Mouse (Mus musculus) hindbrain, embryonic 14.5 days (tissue): ENCODE results near the gene Oprm1. TPM values are rescaled to one million over a fixed set of nuclear protein-coding genes. Genes with fewer than 3 reads are reported as not detected.

ENCODE experiments used
- ATAC-seq: fragments of 200-750 bp; cut with Nextera tagmentation; 2 replicates; pipeline ENCODE4 v1.8.0; 2017; ENCODE audit warnings: moderate number of reproducible peaks, mild to moderate bottlenecking, moderate TSS enrichment, moderate library complexity; ENCODE audit not compliant: low FRiP score
- DNase-seq: peaks from one replicate; pipeline ENCODE4 v3.0.0-alpha.2; 2015; ENCODE audit warnings: low spot score
- H3K27ac ChIP-seq: fragments of 300-500 bp; sonication (generic); 2 replicates; pipeline ENCODE4 v1.5.1; 2014; ENCODE audit warnings: mild to moderate bottlenecking, moderate library complexity
- H3K27me3 ChIP-seq: fragments of 300-500 bp; sonication (generic); 2 replicates; pipeline ENCODE4 v1.6.1; 2014; ENCODE audit warnings: mild to moderate bottlenecking, low read length, mixed read lengths; ENCODE audit not compliant: control insufficient read depth, insufficient read depth
- H3K36me3 ChIP-seq: fragments of 300-500 bp; sonication (generic); replicated peaks from 2 replicates; pipeline ENCODE4 v1.6.1; 2014; ENCODE audit not compliant: control insufficient read depth, insufficient read depth
- H3K4me1 ChIP-seq: fragments of 300-500 bp; sonication (generic); replicated peaks from 2 replicates; pipeline ENCODE4 v1.6.1; 2014; ENCODE audit warnings: antibody characterized with exemption, low read length, mixed read lengths; ENCODE audit not compliant: control insufficient read depth, insufficient read depth
- H3K4me2 ChIP-seq: fragments of 300-500 bp; sonication (generic); replicated peaks from 2 replicates; pipeline ENCODE4 v1.6.1; 2014; ENCODE audit warnings: mild to moderate bottlenecking, moderate library complexity
- H3K4me3 ChIP-seq: fragments of 300-500 bp; sonication (generic); replicated peaks from 2 replicates; pipeline ENCODE4 v1.5.1; 2014; ENCODE audit warnings: mild to moderate bottlenecking, low read length
- H3K9ac ChIP-seq: fragments of 300-500 bp; sonication (generic); 2 replicates; pipeline ENCODE4 v1.6.1; 2014
- H3K9me3 ChIP-seq: fragments of 300-500 bp; sonication (generic); 2 replicates; pipeline ENCODE4 v1.6.1; 2016; ENCODE audit warnings: low read length; ENCODE audit not compliant: control insufficient read depth
- WGBS: fragments of 180-500 bp; shearing (Covaris S2); extraction: QIAGEN DNeasy Blood & Tissue Kit; methylation state at CpG from one replicate; pipeline ENCODE4 v1.1.7; 2014; 5-methylcytosine and 5-hydroxymethylcytosine counted together
- polyA plus RNA-seq: library from polyadenylated mRNA; unstranded; fragments of >200 nt; fragmentation: Nextera tagmentation; extraction: Ambion mirVana; gene quantifications from 2 replicates; pipeline ENCODE4 v1.2.1, GENCODE M21; 2014

The Oprm1 gene
- polyA plus RNA-seq, 1 experiment from 2014 or later: 3.6 TPM

- Histone ChIP-seq H3K27ac (no peak overlapping the region), H3K4me2 (no peak overlapping the region), H3K9me3 (no peaks in the 10 kb centered on the region), H3K9ac (no peak overlapping the region), H3K4me1 (no peaks in the 10 kb centered on the region), H3K27me3 (no peaks in the 10 kb centered on the region), H3K4me3 (no peak overlapping the region), H3K36me3 (no peaks in the 10 kb centered on the region)
- DNase-seq (no peak), ATAC-seq (no peak)
- WGBS: 91% methylated on average over 7 of the region's 7 CpGs
Observed at GRCm38 (mm10) chr10:7062993-7063392, 304.7 kb downstream of the Oprm1 start.

- no peaks in the 10 kb centered on the region for H3K4me1 ChIP-seq
- ATAC-seq: no peak
- no peak overlapping the region for H3K4me2 ChIP-seq
- no peak overlapping the region for H3K4me3 ChIP-seq
- H3K9me3 ChIP-seq: no peaks in the 10 kb centered on the region
- DNase-seq: no peak
- no peaks in the 10 kb centered on the region for H3K27me3 ChIP-seq
- no peak overlapping the region for H3K27ac ChIP-seq
- no peaks in the 10 kb centered on the region for H3K36me3 ChIP-seq
- H3K9ac ChIP-seq: no peak overlapping the region
- 90% methylated on average over 9 of the region's 9 CpGs for WGBS
Observed at GRCm38 (mm10) chr10:7063752-7064457, 305.6 kb downstream of the Oprm1 start.

GRCm38 (mm10) chr10:7068608-7069007 is 310.3 kb downstream of the Oprm1 start:
- Histone ChIP-seq H3K36me3 (no peaks in the 10 kb centered on the region), H3K27ac (no peak overlapping the region), H3K4me2 (no peak overlapping the region), H3K4me1 (no peaks in the 10 kb centered on the region), H3K4me3 (no peak overlapping the region), H3K27me3 (no peaks in the 10 kb centered on the region), H3K9ac (no peak overlapping the region), H3K9me3 (no peaks in the 10 kb centered on the region)
- no peak for DNase-seq
- no peak for ATAC-seq
- WGBS: 69% methylated on average over 12 of the region's 12 CpGs

- ATAC-seq: no peak
- H3K4me3 ChIP-seq: no peak overlapping the region
- H3K9ac ChIP-seq: no peak overlapping the region
- no peak for DNase-seq
- 96% methylated on average over 2 of the region's 2 CpGs for WGBS
- H3K27ac ChIP-seq: no peak overlapping the region
- no peaks in the 10 kb centered on the region for H3K9me3 ChIP-seq
- no peak overlapping the region for H3K4me2 ChIP-seq
- H3K36me3 ChIP-seq: no peaks in the 10 kb centered on the region
- H3K27me3 ChIP-seq: no peaks in the 10 kb centered on the region
- no peaks in the 10 kb centered on the region for H3K4me1 ChIP-seq
Observed at GRCm38 (mm10) chr10:7069090-7069489, 310.8 kb downstream of the Oprm1 start.

GRCm38 (mm10) chr10:7070100-7070835 is 312.0 kb downstream of the Oprm1 start:
- WGBS: 62% methylated on average over 8 of the region's 8 CpGs
- no peak overlapping the region for H3K4me2 ChIP-seq
- no peak overlapping the region for H3K4me3 ChIP-seq
- no peak overlapping the region for H3K27ac ChIP-seq
- H3K36me3 ChIP-seq: no peaks in the 10 kb centered on the region
- no peaks in the 10 kb centered on the region for H3K27me3 ChIP-seq
- no peak overlapping the region for H3K9ac ChIP-seq
- no peaks in the 10 kb centered on the region for H3K4me1 ChIP-seq
- ATAC-seq (peak; percentile 34), DNase-seq (no peak)
- H3K9me3 ChIP-seq: no peaks in the 10 kb centered on the region

GRCm38 (mm10) chr10:7070924-7071323 is 312.6 kb downstream of the Oprm1 start:
- WGBS: 84% methylated on average over 5 of the region's 5 CpGs
- H3K4me2 ChIP-seq: no peak overlapping the region
- H3K27me3 ChIP-seq: no peaks in the 10 kb centered on the region
- no peaks in the 10 kb centered on the region for H3K36me3 ChIP-seq
- DNase-seq (no peak), ATAC-seq (no peak)
- H3K27ac ChIP-seq: no peak overlapping the region
- H3K4me3 ChIP-seq: no peak overlapping the region
- no peak overlapping the region for H3K9ac ChIP-seq
- H3K4me1 ChIP-seq: no peaks in the 10 kb centered on the region
- H3K9me3 ChIP-seq: no peaks in the 10 kb centered on the region

- ATAC-seq (no peak), DNase-seq (no peak)
- no peaks in the 10 kb centered on the region for H3K27me3 ChIP-seq
- H3K36me3 ChIP-seq: no peaks in the 10 kb centered on the region
- no peak overlapping the region for H3K27ac ChIP-seq
- no peaks in the 10 kb centered on the region for H3K4me1 ChIP-seq
- no peak overlapping the region for H3K4me3 ChIP-seq
- no peak overlapping the region for H3K4me2 ChIP-seq
- WGBS: 94% methylated on average over 2 of the region's 2 CpGs
- no peaks in the 10 kb centered on the region for H3K9me3 ChIP-seq
- no peak overlapping the region for H3K9ac ChIP-seq
Observed at GRCm38 (mm10) chr10:7074231-7074630, 315.9 kb downstream of the Oprm1 start.

- Histone ChIP-seq H3K4me2 (no peak overlapping the region), H3K27ac (no peak overlapping the region), H3K27me3 (no peaks in the 10 kb centered on the region), H3K9me3 (no peaks in the 10 kb centered on the region), H3K4me1 (no peaks in the 10 kb centered on the region), H3K9ac (no peak overlapping the region), H3K36me3 (no peaks in the 10 kb centered on the region), H3K4me3 (no peak overlapping the region)
- DNase-seq: no peak
- ATAC-seq: no peak
- WGBS: 88% methylated on average over 2 of the region's 2 CpGs
Observed at GRCm38 (mm10) chr10:7075661-7076060, 317.4 kb downstream of the Oprm1 start.

GRCm38 (mm10) chr10:7076201-7076600 is 317.9 kb downstream of the Oprm1 start:
- Histone ChIP-seq H3K4me2 (0 out of 2 replicates have a peak overlapping the region, but pooled peaks have one; percentile 15), H3K27me3 (no peaks in the 10 kb centered on the region), H3K9me3 (no peaks in the 10 kb centered on the region), H3K4me3 (no peak overlapping the region), H3K27ac (no peak overlapping the region), H3K36me3 (no peaks in the 10 kb centered on the region), H3K9ac (no peak overlapping the region), H3K4me1 (no peaks in the 10 kb centered on the region)
- ATAC-seq (peak; percentile 86), DNase-seq (peak; percentile 79)
- WGBS: 15% methylated on average over 8 of the region's 8 CpGs
